Mouse (Mus musculus): Measurements from ENCODE around the gene Atp1a3.

DNA sequence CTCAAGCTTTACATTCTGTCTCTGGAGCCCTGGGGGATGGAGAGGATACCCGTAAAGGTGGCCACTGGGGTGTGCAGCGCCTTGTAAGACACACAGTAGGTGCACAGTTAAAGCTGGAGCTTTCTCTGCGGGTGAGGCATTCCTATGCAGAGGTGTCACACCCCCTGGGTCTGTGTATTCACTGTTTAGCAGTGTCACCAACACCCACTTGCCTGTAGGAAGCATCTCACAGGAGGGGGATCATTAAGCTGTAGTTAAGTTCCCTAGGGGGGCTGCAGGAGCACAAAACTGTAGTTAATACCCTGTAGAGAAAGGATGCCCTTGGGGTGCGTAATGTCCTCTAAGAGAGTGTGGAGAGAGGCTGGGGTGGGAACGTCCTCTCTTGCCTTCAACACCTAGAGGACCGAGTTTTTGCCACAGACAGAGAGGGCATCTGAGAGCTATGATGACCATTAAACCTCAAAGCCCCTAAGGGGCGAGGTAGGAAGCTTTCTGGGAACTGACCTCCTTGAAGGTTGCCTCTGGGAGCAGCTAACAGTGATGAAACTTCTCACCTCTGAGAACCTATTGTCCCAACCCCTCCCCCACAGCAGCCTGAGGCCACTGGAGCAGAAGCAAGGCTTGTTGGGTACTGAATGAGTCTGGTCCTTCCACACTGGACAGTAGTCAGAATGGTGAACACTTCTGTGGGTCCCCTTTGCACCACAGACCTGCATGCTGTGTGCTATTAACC, 58.3 kb downstream of the Atp1a3 start:
- TF ChIP-seq MAFK (IDR thresholded peaks at IDR 0.05; ENCODE audit: insufficient read depth, low read depth, low read length): no peak
- TF ChIP-seq HCFC1 (IDR thresholded peaks at IDR 0.05; ENCODE audit: borderline replicate concordance, insufficient read depth, low read length): no peak
- no peak for TF ChIP-seq ZNF384 (IDR thresholded peaks at IDR 0.05; ENCODE audit: low read depth, low read length)

All from ES-E14 (cell line).